Mouse (Mus musculus) mouse trophoblast stem cell (cell line): ENCODE data around the gene Unc119b.

Experiments used
- in situ Hi-C, 2 experiments: fragments of 300-500 bp; cut with MseI, MboI; formaldehyde crosslinking; loops; 2 replicates in 1 of 2; 3 replicates in 1 of 2; pipeline ENCODE4 v1.15.1; 2025

The Unc119b gene

DNA sequence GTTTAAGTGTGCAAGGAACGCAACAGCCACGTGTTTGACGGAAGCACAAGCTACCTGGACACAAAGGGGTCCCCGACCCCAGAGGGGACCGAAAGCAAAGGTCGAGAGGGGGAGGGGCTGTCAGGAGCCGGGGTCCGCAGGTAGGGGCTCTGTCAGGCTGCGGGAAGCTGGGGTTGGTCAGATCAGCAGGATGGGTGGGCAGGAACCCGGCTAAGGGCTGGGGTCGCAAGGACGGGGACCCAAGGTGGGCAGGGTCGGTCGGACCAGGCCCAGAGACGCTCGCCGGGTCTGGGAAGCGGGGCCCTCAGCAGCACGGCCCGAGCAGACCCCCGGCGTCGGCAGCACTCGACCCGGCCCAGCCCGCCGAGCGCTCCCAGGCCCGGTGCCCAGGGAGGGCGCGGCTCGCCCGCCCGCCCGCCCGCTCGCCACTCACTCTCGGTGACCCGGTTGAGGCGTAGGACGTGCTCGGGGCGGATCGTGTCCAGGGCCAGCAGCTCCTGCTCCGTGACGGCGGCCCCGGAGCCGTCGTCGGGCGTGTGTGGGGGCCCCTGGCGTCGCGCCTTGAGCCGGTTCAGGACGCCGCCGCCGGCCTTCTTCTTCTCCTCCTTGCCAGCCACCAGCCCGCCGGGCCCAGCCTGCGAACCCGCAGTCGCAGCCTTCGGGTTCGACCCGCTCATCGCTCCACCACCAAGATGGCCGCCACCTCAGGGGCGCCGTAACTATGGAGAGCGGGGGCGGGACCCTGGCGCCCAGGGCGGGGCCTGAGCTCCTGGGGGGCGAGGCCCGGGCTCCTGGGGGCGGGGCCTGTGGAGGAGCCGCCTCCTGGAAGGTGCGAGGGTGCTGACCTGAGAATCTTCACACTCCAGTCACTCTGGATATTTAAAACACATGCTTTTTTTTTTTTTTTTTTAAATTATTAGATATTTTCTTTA, at the start of gene Unc119b:
Gene Unc119b (minus strand): TSS at position 742 of the 932 bp plus-strand sequence.
- in situ Hi-C loops, result no loop called here

- in situ Hi-C loops, result no loop called here
Measured at GRCm38 (mm10) chr5:115183482-115183881, 48.7 kb upstream of the Unc119b start.

DNA sequence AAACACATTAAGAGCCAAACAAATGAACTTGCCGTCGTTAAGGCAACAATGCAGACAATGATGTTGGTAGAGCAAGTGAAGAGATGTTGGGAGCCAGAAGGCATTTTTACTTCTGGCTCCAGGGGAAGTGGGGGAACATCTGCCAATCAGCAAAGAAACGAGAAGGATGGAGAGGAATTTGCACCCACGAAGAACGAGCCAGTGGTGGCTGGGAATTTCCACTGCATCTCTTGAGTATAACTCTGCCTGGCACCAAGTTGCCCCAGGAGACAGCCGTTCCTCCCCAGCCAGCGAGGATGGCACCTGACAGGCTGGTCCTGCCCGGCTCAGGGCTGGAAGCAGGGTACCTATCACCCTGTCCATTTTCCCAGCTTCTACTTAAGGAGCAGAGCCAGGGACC, 48.1 kb upstream of the Unc119b start:
- in situ Hi-C loops, result no loop called here

GRCm38 (mm10) chr5:115181248-115181940, 46.6 kb upstream of the Unc119b start:
- in situ Hi-C loops, result no loop called here

DNA sequence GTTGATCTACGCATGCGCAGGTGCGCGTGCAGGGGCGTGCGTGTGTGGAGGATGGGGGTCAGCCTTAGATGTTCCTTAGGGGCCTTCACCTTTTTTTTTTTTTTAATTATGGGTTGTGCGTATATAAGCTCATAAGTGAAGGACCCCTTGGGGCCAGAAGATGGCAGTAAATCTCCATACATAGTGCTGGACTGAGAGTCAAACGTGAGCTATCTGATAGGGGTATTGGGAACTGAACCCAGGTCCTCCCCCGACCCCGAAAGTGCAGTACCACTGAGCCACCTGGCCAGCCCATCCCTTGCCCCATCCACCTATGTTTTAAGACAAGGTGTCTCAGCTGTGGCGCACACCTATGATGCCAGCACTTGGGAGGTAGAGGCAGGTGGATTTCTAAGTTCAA, 44.8 kb upstream of the Unc119b start:
- in situ Hi-C loops, result no loop called here

GRCm38 (mm10) chr5:115177866-115178265, 43.1 kb upstream of the Unc119b start:
- in situ Hi-C loops, result no loop called here

- in situ Hi-C loops, result no loop called here
Measured at GRCm38 (mm10) chr5:115174554-115174953, 39.8 kb upstream of the Unc119b start.

DNA sequence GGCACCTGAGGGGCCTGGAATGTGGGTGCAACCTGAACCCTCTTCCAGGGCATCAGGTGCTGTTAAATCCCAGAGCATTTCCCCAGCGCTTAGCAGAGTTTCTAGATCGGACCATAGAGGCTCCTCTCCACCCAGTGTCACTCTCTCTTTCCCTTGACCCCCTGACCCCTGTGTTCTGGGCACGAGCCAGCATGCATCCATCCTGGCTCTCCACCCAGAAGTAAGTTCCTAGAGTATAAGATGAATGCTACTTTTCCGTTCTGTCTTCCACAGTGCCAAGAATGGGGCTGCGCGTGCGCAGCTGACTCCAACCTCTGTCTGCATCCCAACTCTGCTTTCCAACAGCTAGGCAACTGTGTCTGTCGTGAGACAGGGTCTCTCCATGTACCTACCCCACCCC, 35.4 kb upstream of the Unc119b start:
- in situ Hi-C loops, result no loop called here

DNA sequence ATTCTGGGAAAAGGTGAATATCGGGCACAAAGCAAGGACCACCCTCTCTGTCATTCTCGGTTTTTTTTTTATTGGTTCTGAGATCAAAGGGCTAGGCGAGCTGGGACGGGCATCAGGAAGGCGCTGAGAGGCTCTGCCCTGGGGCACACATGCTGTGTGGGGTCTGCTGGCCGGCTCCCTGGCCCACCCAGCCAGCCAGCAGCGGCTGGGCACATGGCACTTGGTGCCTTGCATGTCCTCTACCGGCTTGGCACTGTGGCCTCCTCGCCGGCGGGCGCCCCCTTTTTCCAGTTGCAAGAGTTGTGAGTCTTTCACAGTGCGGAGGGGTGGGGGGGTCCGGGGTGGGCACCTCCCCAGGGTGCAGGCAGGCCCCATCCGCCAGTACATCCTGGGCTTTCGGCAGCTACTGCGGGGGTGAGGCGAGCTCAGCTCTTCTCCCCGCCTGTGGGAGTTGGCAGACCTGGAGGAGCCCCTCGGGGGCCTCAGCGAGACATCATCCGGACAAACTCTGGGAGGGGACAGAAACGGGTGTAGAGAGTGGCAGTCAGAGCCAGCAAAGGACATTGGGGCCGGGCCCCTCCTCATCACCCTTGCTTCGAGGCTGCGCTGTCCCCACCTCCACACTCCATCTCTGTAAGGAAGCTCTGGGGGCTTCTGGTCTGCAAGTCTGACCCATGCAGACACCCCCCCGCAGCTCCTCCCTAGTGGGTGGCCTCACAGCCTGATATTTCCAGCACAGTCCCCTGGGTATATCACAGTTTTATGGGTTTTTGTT, 34.1 kb upstream of the Unc119b start:
- in situ Hi-C loops, result no loop called here

DNA sequence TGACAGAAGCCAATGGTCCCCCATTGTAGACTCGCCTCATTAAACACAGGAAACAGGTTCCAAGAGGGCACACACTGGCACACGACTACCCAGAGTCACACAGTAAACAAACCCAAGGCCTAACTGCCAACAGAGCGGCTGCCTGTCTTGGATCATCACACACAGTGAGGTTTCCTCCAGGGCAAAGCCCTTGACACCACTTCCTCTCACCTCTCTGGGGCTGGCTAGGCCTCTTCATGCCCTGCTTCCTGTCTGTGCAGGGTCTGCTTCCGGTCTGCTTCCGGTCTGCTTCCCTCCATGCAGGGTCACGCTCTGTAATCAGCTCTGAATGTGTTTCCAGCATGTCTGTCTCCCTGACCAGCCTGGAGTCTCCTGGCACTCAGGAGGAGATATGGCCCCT, 32.6 kb upstream of the Unc119b start:
- in situ Hi-C loops, result no loop called here

DNA sequence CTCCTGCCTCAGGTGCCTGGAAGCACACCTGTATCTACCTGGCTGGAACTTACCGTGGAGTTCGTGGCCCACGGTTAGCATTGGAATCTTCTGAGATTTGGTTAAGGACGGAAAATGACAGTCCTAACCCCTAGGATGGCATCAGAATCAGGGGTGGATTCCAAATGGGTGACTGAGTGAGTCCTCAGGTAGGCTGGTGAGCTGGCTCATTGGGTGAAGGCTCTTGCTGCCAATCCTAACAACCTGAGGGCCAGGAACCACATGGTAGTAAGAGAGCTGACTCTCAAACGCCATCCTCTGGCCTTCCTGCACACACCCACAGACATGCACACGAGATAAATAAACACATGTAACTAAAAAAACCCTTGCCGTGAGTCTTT, 32.0 kb upstream of the Unc119b start:
- in situ Hi-C loops, result no loop called here

DNA sequence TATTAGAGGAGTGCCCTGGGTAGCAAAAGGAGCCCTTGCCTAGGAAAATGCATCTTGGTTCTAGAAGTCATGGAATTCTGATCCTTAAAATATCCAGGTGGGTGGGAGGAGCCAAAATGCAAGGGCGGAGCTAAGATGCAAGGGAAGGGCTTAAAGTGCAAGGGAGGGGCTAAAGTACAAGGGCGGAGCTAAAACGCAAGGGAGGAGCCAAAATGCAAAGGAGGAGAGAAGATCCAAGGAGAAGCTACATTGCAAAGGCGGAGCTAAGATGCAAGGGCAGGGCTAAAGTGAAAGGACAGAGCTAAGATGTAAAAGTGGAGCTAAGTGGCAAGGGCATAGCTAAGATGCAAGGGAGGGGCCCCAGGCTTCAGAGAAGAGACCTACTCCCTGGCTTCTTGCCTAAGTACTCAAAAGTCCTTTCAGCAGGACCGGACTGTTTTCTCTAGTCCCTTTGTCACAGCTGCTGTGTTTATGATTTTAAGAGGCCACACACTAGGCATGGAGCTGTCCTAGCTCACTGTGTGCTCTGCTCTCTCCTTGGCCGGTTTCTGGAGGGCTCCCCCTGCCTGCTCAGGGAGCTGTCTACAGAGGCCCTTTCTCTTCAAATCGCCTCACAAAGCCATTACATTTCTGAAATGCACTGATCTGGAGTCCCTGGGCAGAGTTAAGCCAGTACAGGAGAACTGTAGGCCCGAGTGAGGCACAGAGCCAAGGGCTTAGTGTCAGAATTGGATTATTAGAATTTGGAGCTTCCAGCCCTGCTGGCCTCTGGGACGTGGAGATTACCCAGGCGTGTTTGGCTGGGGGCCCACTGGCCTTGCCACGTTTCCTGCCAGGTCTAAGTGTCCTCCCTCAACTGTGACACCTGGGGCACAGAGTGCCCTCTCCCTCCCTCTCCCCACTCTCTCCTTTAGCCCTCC, 31.4 kb upstream of the Unc119b start:
- in situ Hi-C loops, result no loop called here

- in situ Hi-C loops, result no loop called here
Measured at GRCm38 (mm10) chr5:115165351-115165750, 30.6 kb upstream of the Unc119b start.

- in situ Hi-C loops, result loop anchor here in 1 of 2 experiments (5.0 kb wide), 1 partner anchor 37 kb away; no protein-coding TSS in a partner anchor
Measured at GRCm38 (mm10) chr5:115164446-115164845, 29.7 kb upstream of the Unc119b start.

GRCm38 (mm10) chr5:115163563-115163962, 28.8 kb upstream of the Unc119b start:
- in situ Hi-C loops, result loop anchor here in 1 of 2 experiments (5.0 kb wide), 1 partner anchor 36 kb away; no protein-coding TSS in a partner anchor

- in situ Hi-C loops, result loop anchor here in 1 of 2 experiments (5.0 kb wide), 1 partner anchor 35 kb away; no protein-coding TSS in a partner anchor
Measured at GRCm38 (mm10) chr5:115161940-115162279, 27.1 kb upstream of the Unc119b start.

DNA sequence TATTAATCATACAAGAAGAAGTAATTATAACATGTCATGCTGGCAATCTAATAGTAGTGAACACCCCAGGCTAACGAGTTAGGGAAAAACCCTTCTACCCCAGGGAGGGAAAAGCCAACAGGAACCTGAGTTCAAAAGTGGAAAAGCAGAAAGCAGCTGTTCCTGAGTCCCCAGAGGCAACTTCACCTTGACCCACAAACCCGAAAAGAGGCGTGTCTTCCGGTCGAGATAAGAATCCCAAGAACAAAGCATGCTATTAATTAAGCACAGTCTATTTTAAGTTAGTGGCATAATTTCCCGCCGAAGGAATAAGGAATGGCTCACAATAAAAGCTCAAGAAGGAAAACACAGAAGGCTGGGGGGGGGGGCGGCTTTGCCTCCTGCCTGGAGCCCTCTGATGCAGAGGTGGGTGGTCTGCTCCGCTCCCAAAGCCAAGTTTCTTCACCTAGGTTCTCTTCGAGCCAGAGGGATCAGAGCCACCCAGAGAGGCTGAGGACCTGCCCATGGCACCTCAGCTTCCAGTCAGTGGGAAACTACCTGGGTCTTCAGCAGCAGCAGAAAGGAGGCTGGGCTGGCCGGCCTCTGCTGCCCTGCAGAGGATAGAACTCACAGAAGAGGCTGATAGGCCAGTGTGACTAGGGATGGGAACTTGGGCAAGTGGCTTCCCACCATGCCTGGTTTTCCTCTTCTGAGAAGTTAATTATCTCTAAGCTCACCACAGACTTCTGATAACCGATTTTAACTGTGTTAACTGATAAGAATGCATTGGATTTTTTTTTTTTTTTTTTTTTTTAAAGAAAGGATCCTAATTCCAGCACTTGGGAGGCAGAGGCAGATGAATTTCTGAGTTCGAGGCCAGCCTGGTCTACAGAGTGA, 26.5 kb upstream of the Unc119b start:
- in situ Hi-C loops, result loop anchor here in 1 of 2 experiments (5.0 kb wide), 1 partner anchor 34 kb away; no protein-coding TSS in a partner anchor

DNA sequence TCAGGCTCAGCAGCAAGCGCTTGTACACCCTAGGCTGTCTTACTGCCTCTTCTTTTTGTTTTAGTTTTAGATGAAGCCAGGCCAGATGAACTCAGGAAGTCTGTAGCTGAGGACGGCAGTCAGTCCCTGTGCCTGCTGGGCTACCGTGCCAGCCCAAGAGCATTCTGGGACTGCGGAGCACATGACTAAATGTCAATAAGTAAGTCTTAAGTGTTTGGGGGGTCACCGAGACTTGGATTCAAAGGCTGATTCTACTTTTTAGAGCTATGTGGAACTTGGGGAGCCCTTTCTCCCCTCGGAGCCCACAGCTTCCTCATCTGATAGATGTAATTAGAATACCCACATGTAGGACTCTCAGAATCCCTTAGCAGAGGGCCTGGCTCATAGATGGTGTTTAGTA, 25.9 kb upstream of the Unc119b start:
- in situ Hi-C loops, result loop anchor here in 1 of 2 experiments (5.0 kb wide), 1 partner anchor 33 kb away; no protein-coding TSS in a partner anchor

- in situ Hi-C loops, result no loop called here
Measured at GRCm38 (mm10) chr5:115159165-115159564, 24.4 kb upstream of the Unc119b start.
